Comparison of ENCODE assay signal across 25 mouse cellular contexts in the genomic region with DNA sequence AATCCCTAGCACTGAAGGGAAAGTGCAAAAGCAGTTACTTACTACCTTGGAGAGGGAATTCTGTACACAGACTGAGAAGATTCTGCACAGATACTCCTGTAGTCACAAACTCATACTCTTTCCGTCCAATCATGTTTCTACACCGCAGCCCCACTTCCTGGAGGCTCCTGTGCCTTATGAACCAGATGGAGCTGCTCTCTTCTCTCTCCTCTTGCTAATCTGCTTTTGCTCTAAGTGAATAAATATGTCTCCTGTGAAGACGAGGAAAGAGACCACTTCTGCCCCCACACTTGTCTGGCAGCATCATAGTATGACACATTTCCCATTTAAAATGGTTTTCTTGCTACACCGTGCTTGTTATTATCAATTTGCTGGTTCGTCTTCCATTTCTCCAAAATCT. TPM values are rescaled to one million over a fixed set of nuclear protein-coding genes. Genes with fewer than 3 reads are reported as not detected.
"Had no signal": no experiment of that assay in that cellular context is flagged by ENCODE, and none has a peak within 500 bp of the region (broad histone marks: within the 10 kb centered on the region; RNA-seq: fewer than 3 reads in every experiment).

No protein-coding gene starts in this region.

- H3K4me1 ChIP-seq: midbrain, embryonic 13.5 days; midbrain, embryonic 15.5 days; neural tube, embryonic 13.5 days; neural tube, embryonic 15.5 days had no signal

- H3K36me3 ChIP-seq: midbrain, embryonic 13.5 days; midbrain, embryonic 15.5 days; neural tube, embryonic 13.5 days; neural tube, embryonic 15.5 days had no signal

- H3K4me3 ChIP-seq: midbrain, embryonic 13.5 days; midbrain, embryonic 15.5 days; myocyte; neural tube, embryonic 13.5 days; neural tube, embryonic 15.5 days had no signal

- H3K27me3 ChIP-seq: midbrain, embryonic 13.5 days; midbrain, embryonic 15.5 days; neural tube, embryonic 13.5 days; neural tube, embryonic 15.5 days had no signal

- ATAC-seq: midbrain, embryonic 13.5 days; midbrain, embryonic 15.5 days had no signal

- DNase-seq: lung, adult 18-20 months; lung, embryonic 14.5 days; lung, postnatal 10 days; lung, postnatal 4 days; retina, postnatal 1 day; right cerebral cortex, postnatal 14 days; spleen, adult 18-20 months; thymus, adult 18-20 months; thymus, postnatal 14 days; thymus, postnatal 36 days had no signal

- H3K27ac ChIP-seq: midbrain, embryonic 13.5 days; midbrain, embryonic 15.5 days; neural tube, embryonic 13.5 days; neural tube, embryonic 15.5 days had no signal

- H3K9ac ChIP-seq: lung, embryonic 14.5 days; midbrain, embryonic 13.5 days; midbrain, embryonic 15.5 days; neural tube, embryonic 13.5 days; neural tube, embryonic 15.5 days had no signal

- H3K9me3 ChIP-seq: midbrain, embryonic 13.5 days; midbrain, embryonic 15.5 days; neural tube, embryonic 13.5 days; neural tube, embryonic 15.5 days had no signal

- H3K4me2 ChIP-seq: lung, embryonic 14.5 days; midbrain, embryonic 11.5 days; midbrain, embryonic 13.5 days; midbrain, embryonic 15.5 days; neural tube, embryonic 13.5 days; neural tube, embryonic 15.5 days had no signal

RNA-seq across cellular contexts. Expression of a gene that starts 26.2 kb away (rescaled TPM):
- total RNA-seq: megakaryocyte, adult 5-6 weeks; megakaryocyte-erythroid progenitor cell, adult 5-6 weeks had no signal
- polyA plus RNA-seq: liver, embryonic 16.5 days; lung, embryonic 14.5 days; lung, embryonic 16.5 days; midbrain, embryonic 11.5 days; midbrain, embryonic 13.5 days; midbrain, embryonic 15.5 days; myocyte; neural tube, embryonic 11.5 days; neural tube, embryonic 13.5 days; neural tube, embryonic 15.5 days; small intestine, adult 2 months; stomach, embryonic 14.5 days; stomach, embryonic 16.5 days; thymus, postnatal 0 days had no signal

RNA-seq across cellular contexts. Expression of a gene that starts 41.4 kb away (rescaled TPM):
- total RNA-seq: megakaryocyte-erythroid progenitor cell, adult 5-6 weeks had no signal
